ENCODE assay signal across 8 mouse cellular contexts in genomic region chr9:118041646-118042045, GRCm38 (mm10). TPM values are rescaled to one million over a fixed set of nuclear protein-coding genes. Genes with fewer than 3 reads are reported as not detected.
A peak's percentile ranks its signal among the peaks of the same experiment; 100 is the strongest.
DNase-seq lines count a peak whose midpoint lies in the region; ATAC-seq and TF ChIP-seq lines count a peak whose summit lies in the region.

No protein-coding gene starts in this region.

- peak overlapping the region; percentile 6 for H3K4me3 ChIP-seq in spleen, adult 2 months (ENCODE audit: extremely low read depth, insufficient read depth, insufficient read length)
- peak overlapping the region; percentile 75 for H3K4me3 ChIP-seq in forebrain, embryonic 12.5 days (replicated peaks)
- H3K4me3 ChIP-seq in limb, embryonic 15.5 days = peak overlapping the region; percentile 60
- H3K4me3 ChIP-seq in stomach, postnatal 0 days (ENCODE audit: low read depth, low read length) = peak overlapping the region; percentile 95

- H3K27ac ChIP-seq in spleen, adult 2 months (ENCODE audit: insufficient read depth, low read length) = no peak overlapping the region
- no peak overlapping the region for H3K27ac ChIP-seq in forebrain, embryonic 12.5 days
- no peak overlapping the region for H3K27ac ChIP-seq in limb, embryonic 15.5 days
- H3K27ac ChIP-seq in stomach, postnatal 0 days (replicated peaks) = no peak overlapping the region

- no peak for TF ChIP-seq POLR2A in spleen, adult 2 months (IDR thresholded peaks at IDR 0.05; ENCODE audit: low read depth, low read length)

- H3K4me2 ChIP-seq in forebrain, embryonic 12.5 days = peak overlapping the region; percentile 75
- peak overlapping the region; percentile 75 for H3K4me2 ChIP-seq in limb, embryonic 15.5 days
- peak overlapping the region; percentile 71 for H3K4me2 ChIP-seq in stomach, postnatal 0 days (replicated peaks; ENCODE audit: low read depth)

- WGBS in spleen, adult 2 months = 18% methylated on average over 5 of the region's 5 CpGs
- WGBS in forebrain, embryonic 12.5 days = 26% methylated on average over 5 of the region's 5 CpGs
- 24% methylated on average over 5 of the region's 5 CpGs for WGBS in limb, embryonic 15.5 days
- 12% methylated on average over 5 of the region's 5 CpGs for WGBS in stomach, postnatal 0 days

- no peak for DNase-seq in spleen, adult 2 months (ENCODE audit: low read depth in 1 of 2, low spot score in 2 of 2)
- no peak for DNase-seq in spleen, postnatal 36 days (ENCODE audit: low spot score in 2 of 2)
- DNase-seq in stomach, postnatal 0 days (ENCODE audit: low spot score) = no peak
- DNase-seq in kidney, adult 9 months = no peak
- no peak for DNase-seq in spleen, adult 12 weeks (ENCODE audit: low spot score)

- peak overlapping the region; percentile 34; the same call in 1 of the 2 replicates for H3K9ac ChIP-seq in forebrain, embryonic 12.5 days
- H3K9ac ChIP-seq in limb, embryonic 15.5 days = no peak overlapping the region
- peak overlapping the region; percentile 90; the same call in 1 of the 2 replicates for H3K9ac ChIP-seq in stomach, postnatal 0 days (ENCODE audit: low read length)

- no peaks in the 10 kb centered on the region for H3K27me3 ChIP-seq in spleen, adult 2 months (ENCODE audit: control insufficient read depth, insufficient read depth, low read length)
- H3K27me3 ChIP-seq in forebrain, embryonic 12.5 days = no peaks in the 10 kb centered on the region
- H3K27me3 ChIP-seq in limb, embryonic 15.5 days = no peaks in the 10 kb centered on the region
- no peaks in the 10 kb centered on the region for H3K27me3 ChIP-seq in stomach, postnatal 0 days (ENCODE audit: control insufficient read depth, insufficient read depth, low read length)

- TF ChIP-seq EP300 in stomach, postnatal 0 days (optimal IDR thresholded peaks at IDR 0.05) = no peak

- H3K9me3 ChIP-seq in forebrain, embryonic 12.5 days = no peaks in the 10 kb centered on the region
- H3K9me3 ChIP-seq in limb, embryonic 15.5 days = no peaks in the 10 kb centered on the region
- H3K9me3 ChIP-seq in stomach, postnatal 0 days (ENCODE audit: control insufficient read depth, low read length) = no peaks in the 10 kb centered on the region

- TF ChIP-seq CTCF in spleen, adult 2 months (IDR thresholded peaks at IDR 0.05; ENCODE audit: extremely low read depth, insufficient read depth, insufficient read length, insufficient replicate concordance) = no peak
- TF ChIP-seq CTCF in stomach, postnatal 0 days (IDR thresholded peaks at IDR 0.05; ENCODE audit: low read depth) = no peak

- no peaks in the 10 kb centered on the region; the same call in 1 of the 2 replicates for H3K4me1 ChIP-seq in spleen, adult 2 months (ENCODE audit: control insufficient read depth, insufficient read depth, insufficient read length)
- H3K4me1 ChIP-seq in forebrain, embryonic 12.5 days = peaks cover 18% of the 10 kb centered on the region
- peaks cover 16% of the 10 kb centered on the region; the same call in 1 of the 2 replicates for H3K4me1 ChIP-seq in limb, embryonic 15.5 days
- H3K4me1 ChIP-seq in stomach, postnatal 0 days (replicated peaks; ENCODE audit: control insufficient read depth, insufficient read depth) = no peaks in the 10 kb centered on the region

- no peak for ATAC-seq in forebrain, embryonic 12.5 days (ENCODE audit: low FRiP score)
- no peak for ATAC-seq in limb, embryonic 15.5 days (ENCODE audit: insufficient number of reproducible peaks, low FRiP score, low TSS enrichment, low read depth)
- no peak for ATAC-seq in stomach, postnatal 0 days (ENCODE audit: low FRiP score, low TSS enrichment)
- ATAC-seq in monocyte, adult 5-6 weeks (replicated peaks; ENCODE audit: insufficient number of reproducible peaks, low FRiP score, low TSS enrichment, poor library complexity, severe bottlenecking) = no peak

- H3K36me3 ChIP-seq in spleen, adult 2 months (ENCODE audit: control insufficient read depth, insufficient read depth, low read length) = no peaks in the 10 kb centered on the region
- no peaks in the 10 kb centered on the region for H3K36me3 ChIP-seq in forebrain, embryonic 12.5 days (replicated peaks)
- no peaks in the 10 kb centered on the region for H3K36me3 ChIP-seq in limb, embryonic 15.5 days
- no peaks in the 10 kb centered on the region for H3K36me3 ChIP-seq in stomach, postnatal 0 days (ENCODE audit: control insufficient read depth, insufficient read depth, low read length)

RNA-seq across cellular contexts. Expression of gene Azi2, which starts 1.3 kb away (rescaled TPM):
- 12.8 and 16.7 TPM in 2 replicates for polyA plus RNA-seq in spleen, adult 2 months (2012; rRNA removed)
- polyA plus RNA-seq in forebrain, embryonic 12.5 days (2016; fragmentation: Nextera tagmentation; extraction: Ambion mirVana) = 81.6 and 81.7 TPM in 2 replicates
- 68.6 and 71.4 TPM in 2 replicates for polyA plus RNA-seq in limb, embryonic 15.5 days (2015; fragmentation: Nextera tagmentation; extraction: Ambion mirVana)
- polyA plus RNA-seq in stomach, postnatal 0 days (2015; fragmentation: Nextera tagmentation; extraction: Ambion mirVana) = 48.3 and 51.5 TPM in 2 replicates
- total RNA-seq in monocyte, adult 5-6 weeks (2017) = 151 to 231 TPM (median 193 TPM) in 3 replicates

Comparison
In these comparisons a context has a peak if more than half of its experiments do, and no peak if none do; other contexts are left out.
1. H3K4me3 ChIP-seq: peak in every context shown above with its lines; median percentile 95 in stomach, postnatal 0 days; 75 in forebrain, embryonic 12.5 days; 60 in limb, embryonic 15.5 days; 6 in spleen, adult 2 months.